Mouse (Mus musculus) liver, postnatal 0 days (tissue): Measurements from ENCODE around the gene March10. TPM values are rescaled to one million over a fixed set of nuclear protein-coding genes. Genes with fewer than 3 reads are reported as not detected.

Experiments
- ATAC-seq: fragments of 200-750 bp; cut with Nextera tagmentation; 2 replicates; pipeline ENCODE4 v1.8.0; 2017; ENCODE audit warnings: mild to moderate bottlenecking, moderate library complexity
- DNase-seq: peaks from one replicate; pipeline ENCODE4 v3.0.0-alpha.2; 2016
- H3K27ac ChIP-seq: fragments of 300-500 bp; sonication (generic); 2 replicates; pipeline ENCODE4 v1.5.1; 2014; ENCODE audit warnings: antibody characterized with exemption, moderate library complexity, mild to moderate bottlenecking, low read depth
- H3K27me3 ChIP-seq: fragments of 300-500 bp; sonication (generic); 2 replicates; pipeline ENCODE4 v1.6.1; 2014; ENCODE audit warnings: low read length, control low read depth, mixed read lengths; ENCODE audit not compliant: insufficient read depth
- H3K36me3 ChIP-seq: fragments of 300-500 bp; sonication (generic); replicated peaks from 2 replicates; pipeline ENCODE4 v1.6.1; 2014; ENCODE audit warnings: mild to moderate bottlenecking, control low read depth, low read length, moderate library complexity, mixed read lengths; ENCODE audit not compliant: insufficient read depth
- H3K4me1 ChIP-seq: fragments of 300-500 bp; sonication (generic); 2 replicates; pipeline ENCODE4 v1.6.1; 2014; ENCODE audit warnings: antibody characterized with exemption, mild to moderate bottlenecking, control low read depth; ENCODE audit not compliant: insufficient read depth
- H3K4me2 ChIP-seq: fragments of 300-500 bp; sonication (generic); 2 replicates; pipeline ENCODE4 v1.6.1; 2014; ENCODE audit warnings: low read depth, mild to moderate bottlenecking, low read length, moderate library complexity, mixed read lengths
- H3K4me3 ChIP-seq: fragments of 300-500 bp; sonication (generic); 2 replicates; pipeline ENCODE4 v1.5.1; 2014; ENCODE audit warnings: low read depth, low read length
- H3K9ac ChIP-seq: fragments of 300-500 bp; sonication (generic); replicated peaks from 2 replicates; pipeline ENCODE4 v1.6.1; 2014; ENCODE audit warnings: mild to moderate bottlenecking, moderate library complexity
- H3K9me3 ChIP-seq: fragments of 300-500 bp; sonication (generic); 2 replicates; pipeline ENCODE4 v1.6.1; 2016; ENCODE audit warnings: mild to moderate bottlenecking, control low read depth, low read length, mixed read lengths
- CTCF ChIP-seq: sonication (generic); IDR thresholded peaks from 2 replicates; pipeline ENCODE4 v1.5.1; 2016; ENCODE audit warnings: antibody characterized with exemption, low read depth
- EP300 ChIP-seq: IDR thresholded peaks from 2 replicates; pipeline ENCODE4 v1.6.1; 2016; ENCODE audit warnings: antibody characterized with exemption, low read depth, mild to moderate bottlenecking
- WGBS: fragments of 180-500 bp; shearing (Covaris S2); extraction: QIAGEN DNeasy Blood & Tissue Kit; methylation state at CpG from one replicate; pipeline ENCODE4 v1.1.7; 2014; ENCODE audit not compliant: insufficient replicate concordance; 5-methylcytosine and 5-hydroxymethylcytosine counted together
- polyA plus RNA-seq: library from polyadenylated mRNA; unstranded; fragments of >200 nt; fragmentation: Nextera tagmentation; extraction: Ambion mirVana; gene quantifications from 2 replicates; pipeline ENCODE4 v1.2.1, GENCODE M21; 2015

March10 gene
- polyA plus RNA-seq, 1 experiment from 2014 or later = not detected

DNA sequence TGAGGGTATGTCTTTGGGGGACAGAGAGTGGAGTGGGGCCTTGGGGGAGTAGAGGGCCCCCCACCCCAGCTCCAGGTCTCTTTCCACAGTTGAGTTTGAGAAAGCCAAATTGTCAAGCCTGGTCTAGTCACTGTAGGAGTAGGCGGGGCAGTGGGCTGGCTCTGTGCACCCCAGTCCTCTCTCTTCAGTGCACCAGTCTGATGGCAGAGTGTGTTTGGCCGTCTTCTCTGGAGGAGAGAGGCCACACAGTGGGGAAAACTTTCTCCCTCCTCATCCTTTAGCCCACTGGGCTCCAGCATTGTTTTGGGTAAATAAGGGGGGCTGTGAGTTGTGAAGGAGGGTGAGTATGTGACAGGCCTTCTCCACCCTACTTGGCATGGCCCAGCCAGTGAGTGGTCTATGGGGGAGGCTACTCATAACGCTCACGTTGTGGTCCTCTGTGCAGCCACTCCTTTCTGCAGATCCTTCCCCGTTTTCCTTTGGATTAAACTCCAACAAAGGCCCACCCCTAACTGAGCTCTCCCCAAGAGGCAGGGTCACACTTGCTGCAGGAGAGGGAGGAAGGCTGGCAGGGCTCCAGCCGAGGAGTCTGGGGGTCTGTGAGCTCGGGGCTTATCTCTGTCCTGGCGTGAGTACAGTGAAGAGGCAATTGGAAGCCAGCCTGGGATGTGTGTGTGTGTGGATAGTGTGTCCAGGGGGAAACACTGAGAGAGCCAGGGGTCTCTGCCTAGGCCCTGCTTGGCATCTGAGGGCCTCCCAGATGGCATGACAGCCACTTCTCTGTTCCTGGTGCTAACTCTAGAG, 122.5 kb downstream of the March10 start:
- H3K4me1 ChIP-seq = no peaks in the 10 kb centered on the region
- no peak overlapping the region for H3K9ac ChIP-seq
- TF ChIP-seq CTCF = no peak
- no peak for TF ChIP-seq EP300
- ATAC-seq = no peak
- no peaks in the 10 kb centered on the region for H3K27me3 ChIP-seq
- WGBS = 57% methylated on average over 8 of the region's 8 CpGs
- H3K4me3 ChIP-seq = no peak overlapping the region
- no peak for DNase-seq
- no peak overlapping the region for H3K4me2 ChIP-seq
- no peaks in the 10 kb centered on the region for H3K36me3 ChIP-seq
- no peak overlapping the region for H3K27ac ChIP-seq
- no peaks in the 10 kb centered on the region for H3K9me3 ChIP-seq

- no peaks in the 10 kb centered on the region for H3K36me3 ChIP-seq
- ATAC-seq (no peak), DNase-seq (peak; percentile 57)
- no peak overlapping the region for H3K4me2 ChIP-seq
- no peak overlapping the region for H3K9ac ChIP-seq
- H3K9me3 ChIP-seq = no peaks in the 10 kb centered on the region
- no peaks in the 10 kb centered on the region for H3K27me3 ChIP-seq
- WGBS = 76% methylated on average over 7 of the region's 8 CpGs
- no peak overlapping the region for H3K4me3 ChIP-seq
- no peak overlapping the region for H3K27ac ChIP-seq
- peak; percentile 66 for TF ChIP-seq CTCF
- TF ChIP-seq EP300 = no peak
- H3K4me1 ChIP-seq = no peaks in the 10 kb centered on the region
These were observed 124.1 kb downstream of the March10 start for GRCm38 (mm10) chr11:105332468-105332867.

GRCm38 (mm10) chr11:105331732-105332131, 124.8 kb downstream of the March10 start:
- Histone ChIP-seq H3K4me1 (no peaks in the 10 kb centered on the region), H3K4me3 (no peak overlapping the region), H3K27ac (no peak overlapping the region), H3K9me3 (no peaks in the 10 kb centered on the region), H3K9ac (no peak overlapping the region), H3K36me3 (no peaks in the 10 kb centered on the region), H3K4me2 (no peak overlapping the region), H3K27me3 (no peaks in the 10 kb centered on the region)
- ATAC-seq (no peak), DNase-seq (peak; percentile 59)
- 47% methylated on average over 10 of the region's 10 CpGs for WGBS
- TF ChIP-seq EP300 (no peak), CTCF (no peak)

GRCm38 (mm10) chr11:105331129-105331528, 125.4 kb downstream of the March10 start:
- Histone ChIP-seq H3K4me2 (no peak overlapping the region), H3K4me1 (no peaks in the 10 kb centered on the region), H3K36me3 (no peaks in the 10 kb centered on the region), H3K27me3 (no peaks in the 10 kb centered on the region), H3K9ac (no peak overlapping the region), H3K4me3 (no peak overlapping the region), H3K27ac (no peak overlapping the region), H3K9me3 (no peaks in the 10 kb centered on the region)
- WGBS = 67% methylated on average over 3 of the region's 3 CpGs
- TF ChIP-seq EP300 (no peak), CTCF (no peak)
- ATAC-seq = no peak
- no peak for DNase-seq

- Histone ChIP-seq H3K4me3 (no peak overlapping the region), H3K4me2 (no peak overlapping the region), H3K36me3 (no peaks in the 10 kb centered on the region), H3K27ac (no peak overlapping the region), H3K4me1 (no peaks in the 10 kb centered on the region), H3K9me3 (no peaks in the 10 kb centered on the region), H3K9ac (no peak overlapping the region), H3K27me3 (no peaks in the 10 kb centered on the region)
- WGBS = 75% methylated on average over 9 of the region's 9 CpGs
- DNase-seq (no peak), ATAC-seq (no peak)
- TF ChIP-seq CTCF (no peak), EP300 (no peak)
These were observed 126.6 kb downstream of the March10 start for GRCm38 (mm10) chr11:105329962-105330361.

- Histone ChIP-seq H3K4me1 (no peaks in the 10 kb centered on the region), H3K36me3 (no peaks in the 10 kb centered on the region), H3K4me2 (no peak overlapping the region), H3K4me3 (no peak overlapping the region), H3K9ac (no peak overlapping the region), H3K27ac (no peak overlapping the region), H3K9me3 (no peaks in the 10 kb centered on the region), H3K27me3 (no peaks in the 10 kb centered on the region)
- TF ChIP-seq CTCF = no peak
- no peak for TF ChIP-seq EP300
- ATAC-seq (no peak), DNase-seq (no peak)
- 90% methylated on average over 3 of the region's 3 CpGs for WGBS
These were observed 129.4 kb downstream of the March10 start for GRCm38 (mm10) chr11:105327101-105327500.
